26 mouse cellular contexts compared by ENCODE assay signal in genomic region chr6:8433179-8433578, GRCm38 (mm10).
DNase-seq lines count a peak whose midpoint lies in the region; ATAC-seq lines count a peak whose summit lies in the region.
"Had no signal": no experiment of that assay in that cellular context is flagged by ENCODE, and none has a peak within 500 bp of the region (broad histone marks: within the 10 kb centered on the region; RNA-seq: fewer than 3 reads in every experiment).

No protein-coding gene starts in this region.

- H3K9me3 ChIP-seq in forebrain, embryonic 15.5 days = no peaks in the 10 kb centered on the region
- no peaks in the 10 kb centered on the region for H3K9me3 ChIP-seq in forebrain, embryonic 10.5 days
- no peaks in the 10 kb centered on the region for H3K9me3 ChIP-seq in lung, embryonic 16.5 days (ENCODE audit: control insufficient read depth, low read length)
- H3K9me3 ChIP-seq: heart, embryonic 12.5 days; lung, embryonic 15.5 days; megakaryocyte, embryonic 14.5 days; midbrain, embryonic 12.5 days; neural tube, embryonic 12.5 days had no signal

- H3K4me2 ChIP-seq in forebrain, embryonic 15.5 days (replicated peaks) = no peak overlapping the region
- H3K4me2 ChIP-seq in lung, embryonic 16.5 days (ENCODE audit: low read depth, low read length) = no peak overlapping the region
- H3K4me2 ChIP-seq: heart, embryonic 12.5 days; lung, embryonic 15.5 days; midbrain, embryonic 12.5 days; neural tube, embryonic 12.5 days had no signal

- peak overlapping the region; percentile 35 for H3K27ac ChIP-seq in forebrain, embryonic 15.5 days (replicated peaks)
- H3K27ac ChIP-seq in forebrain, embryonic 10.5 days = no peak overlapping the region
- no peak overlapping the region for H3K27ac ChIP-seq in lung, embryonic 16.5 days (ENCODE audit: low read length)
- H3K27ac ChIP-seq: heart, adult 2 months; liver, embryonic 14.5 days; lung, embryonic 15.5 days; midbrain, embryonic 12.5 days; neural tube, embryonic 12.5 days had no signal

- ATAC-seq in forebrain, embryonic 15.5 days (replicated peaks) = peak; percentile 73
- ATAC-seq in lung, embryonic 16.5 days (ENCODE audit: low read depth) = 0 out of 2 replicates have a peak, but pooled peaks have one; percentile 45
- ATAC-seq in CD4-positive, CD25-positive, alpha-beta regulatory T cell, adult 4 months = no peak
- ATAC-seq: intestine, postnatal 0 days had no signal

- no peaks in the 10 kb centered on the region for H3K27me3 ChIP-seq in forebrain, embryonic 15.5 days
- H3K27me3 ChIP-seq in forebrain, embryonic 10.5 days (ENCODE audit: poor library complexity, severe bottlenecking) = no peaks in the 10 kb centered on the region
- H3K27me3 ChIP-seq in lung, embryonic 16.5 days (ENCODE audit: control insufficient read depth, insufficient read depth, low read depth, low read length) = no peaks in the 10 kb centered on the region
- H3K27me3 ChIP-seq: heart, embryonic 12.5 days; lung, embryonic 15.5 days; megakaryocyte, embryonic 14.5 days; midbrain, embryonic 12.5 days; neural tube, embryonic 12.5 days had no signal

- no peaks in the 10 kb centered on the region for H3K36me3 ChIP-seq in forebrain, embryonic 15.5 days
- H3K36me3 ChIP-seq in forebrain, embryonic 10.5 days (replicated peaks) = no peaks in the 10 kb centered on the region
- H3K36me3 ChIP-seq in lung, embryonic 16.5 days (ENCODE audit: control insufficient read depth, insufficient read depth, low read length) = no peaks in the 10 kb centered on the region
- H3K36me3 ChIP-seq: heart, embryonic 12.5 days; lung, embryonic 15.5 days; midbrain, embryonic 12.5 days; neural tube, embryonic 12.5 days had no signal

- H3K9ac ChIP-seq in forebrain, embryonic 15.5 days (replicated peaks) = no peak overlapping the region
- H3K9ac ChIP-seq in lung, embryonic 16.5 days (ENCODE audit: low read length) = no peak overlapping the region
- H3K9ac ChIP-seq: heart, embryonic 12.5 days; liver, embryonic 14.5 days; lung, embryonic 15.5 days; midbrain, embryonic 12.5 days; neural tube, embryonic 12.5 days had no signal

- DNase-seq in forebrain, embryonic 10.5 days (ENCODE audit: extremely low spot score, low spot score) = no peak
- DNase-seq in lung, postnatal 4 days = no peak
- DNase-seq in thymus, postnatal 14 days = peak; percentile 65
- no peak for DNase-seq in testis, postnatal 14 days (ENCODE audit: low spot score)
- DNase-seq: adrenal gland, postnatal 36 days; cerebellum, adult 8-10 months; cerebellum, postnatal 36 days; heart, adult 2 months; heart, postnatal 4 days; kidney, adult 9 months; kidney, postnatal 10 days; liver; lung, postnatal 36 days; right cerebral cortex, adult 18-20 months; spleen, adult 18-20 months had no signal

- no peak overlapping the region for H3K4me3 ChIP-seq in forebrain, embryonic 15.5 days
- no peak overlapping the region for H3K4me3 ChIP-seq in forebrain, embryonic 10.5 days
- no peak overlapping the region for H3K4me3 ChIP-seq in lung, embryonic 16.5 days (ENCODE audit: low read length)
- H3K4me3 ChIP-seq: heart, adult 2 months; heart, embryonic 12.5 days; lung, embryonic 15.5 days; megakaryocyte, embryonic 14.5 days; midbrain, embryonic 12.5 days; myocyte; neural tube, embryonic 12.5 days had no signal

- WGBS in forebrain, embryonic 15.5 days = 61% methylated on average over 9 of the region's 9 CpGs
- WGBS in forebrain, embryonic 10.5 days = 90% methylated on average over 9 of the region's 9 CpGs
- 67% methylated on average over 9 of the region's 9 CpGs for WGBS in lung, embryonic 16.5 days

- peaks cover 19% of the 10 kb centered on the region; the same call in 1 of the 2 replicates for H3K4me1 ChIP-seq in forebrain, embryonic 15.5 days
- H3K4me1 ChIP-seq in forebrain, embryonic 10.5 days = no peaks in the 10 kb centered on the region
- H3K4me1 ChIP-seq in lung, embryonic 16.5 days (replicated peaks; ENCODE audit: control insufficient read depth, insufficient read depth, low read length) = peaks cover 6% of the 10 kb centered on the region; the same call in 1 of the 2 replicates
- H3K4me1 ChIP-seq: lung, embryonic 15.5 days; megakaryocyte, embryonic 14.5 days; midbrain, embryonic 12.5 days; neural tube, embryonic 12.5 days had no signal
